Mouse (Mus musculus) liver, postnatal 0 days (tissue): ENCODE results near the gene Asb6.

Source experiments
- CTCF ChIP-seq: sonication (generic); IDR thresholded peaks from 2 replicates; pipeline ENCODE4 v1.5.1; 2016; ENCODE audit warnings: antibody characterized with exemption, low read depth
- EP300 ChIP-seq: IDR thresholded peaks from 2 replicates; pipeline ENCODE4 v1.6.1; 2016; ENCODE audit warnings: antibody characterized with exemption, low read depth, mild to moderate bottlenecking

DNA sequence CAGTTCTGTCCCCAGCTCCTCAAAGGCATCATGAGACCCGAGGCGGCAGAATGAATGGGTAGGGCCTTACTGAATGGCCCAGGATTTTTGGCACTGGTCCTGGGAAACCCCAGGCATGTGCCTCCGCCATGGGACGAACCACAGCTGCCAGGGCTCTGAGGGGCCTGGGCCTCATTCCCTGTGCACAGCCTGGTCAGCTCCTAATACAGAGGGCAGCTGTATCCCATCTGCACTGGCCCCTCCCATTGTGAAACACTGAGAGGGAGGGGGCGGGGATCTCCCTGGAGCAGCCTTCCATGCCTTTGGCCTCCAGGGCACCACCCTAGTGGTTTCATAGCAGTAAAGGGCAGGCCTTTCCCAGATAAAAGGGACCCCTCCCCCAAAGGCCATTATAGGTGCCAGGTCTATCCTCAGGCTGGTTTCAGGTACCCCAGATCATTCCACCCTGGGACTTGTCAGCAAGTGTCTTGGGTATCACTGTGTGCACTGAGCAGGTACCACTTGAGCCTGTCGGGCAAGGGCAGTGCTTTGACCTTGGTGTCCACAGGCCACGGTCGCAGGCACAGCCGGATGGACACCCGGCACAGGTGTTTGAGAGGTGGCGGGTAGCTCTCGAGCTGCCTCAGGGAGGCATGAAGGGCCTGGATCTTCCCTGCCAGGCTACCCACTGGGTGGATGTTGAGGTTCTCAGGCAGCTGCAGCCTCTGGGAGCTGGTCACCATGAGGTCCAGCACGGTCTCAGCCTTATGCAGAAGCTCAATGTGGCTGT lies 6.6 kb downstream of the Asb6 start:
- TF ChIP-seq CTCF: no peak
- TF ChIP-seq EP300: no peak
